Mouse (Mus musculus): ENCODE data around the gene Sgf29. TPM values are rescaled to one million over a fixed set of nuclear protein-coding genes. Genes with fewer than 3 reads are reported as not detected.
"Not testable (repeated sequence)": the region's sequence is repeated elsewhere in the genome, so short reads cannot be mapped to it uniquely, and the experiment has no call there.

Sgf29 gene
- total RNA-seq, 2 experiments from 2014 or later, result 25.9 to 27.2 TPM

DNA sequence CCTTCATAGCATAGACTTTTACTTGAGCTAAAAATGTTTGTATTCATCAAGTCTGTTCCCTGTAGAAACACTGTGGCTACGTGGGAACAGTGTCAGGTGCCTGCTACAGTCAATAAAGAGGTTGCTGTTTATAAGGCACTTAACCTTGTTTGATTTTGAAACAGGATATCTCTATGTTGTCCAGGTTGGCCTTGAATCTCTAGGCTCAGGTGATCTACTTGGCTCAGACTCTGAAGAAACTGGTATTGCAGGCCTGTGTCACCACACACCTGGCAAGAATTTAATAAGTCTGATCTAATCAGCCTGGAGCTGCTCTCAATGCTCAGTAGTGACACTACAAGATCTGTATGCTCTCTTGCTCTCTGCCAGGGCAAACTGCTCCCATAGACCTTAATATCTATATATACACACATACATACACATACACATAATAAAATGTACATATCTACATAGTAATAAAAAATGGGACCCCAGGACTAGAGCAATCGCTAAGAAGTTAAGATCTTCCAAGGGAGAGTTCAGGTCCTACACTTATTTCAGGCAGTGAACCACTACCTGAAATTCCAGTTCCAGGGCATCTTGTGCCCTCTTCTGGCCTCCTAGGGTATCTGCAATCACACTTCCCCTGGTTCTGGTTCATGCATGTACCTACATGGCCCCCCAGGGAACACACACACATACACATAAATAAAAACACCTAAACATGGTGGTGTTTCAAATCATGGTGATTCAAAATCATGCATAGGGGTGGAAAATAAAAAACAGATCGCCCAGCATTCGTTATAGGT lies 12.2 kb upstream of the Sgf29 start:
- no peak for DNase-seq (ENCODE audit: low spot score)
- intact Hi-C loops (cut with DNase I), result loop anchor here (2.0 to 5.0 kb wide), 3 partner anchors 50 to 240 kb away; partner anchors contain the start of gene Nfatc2ip

DNA sequence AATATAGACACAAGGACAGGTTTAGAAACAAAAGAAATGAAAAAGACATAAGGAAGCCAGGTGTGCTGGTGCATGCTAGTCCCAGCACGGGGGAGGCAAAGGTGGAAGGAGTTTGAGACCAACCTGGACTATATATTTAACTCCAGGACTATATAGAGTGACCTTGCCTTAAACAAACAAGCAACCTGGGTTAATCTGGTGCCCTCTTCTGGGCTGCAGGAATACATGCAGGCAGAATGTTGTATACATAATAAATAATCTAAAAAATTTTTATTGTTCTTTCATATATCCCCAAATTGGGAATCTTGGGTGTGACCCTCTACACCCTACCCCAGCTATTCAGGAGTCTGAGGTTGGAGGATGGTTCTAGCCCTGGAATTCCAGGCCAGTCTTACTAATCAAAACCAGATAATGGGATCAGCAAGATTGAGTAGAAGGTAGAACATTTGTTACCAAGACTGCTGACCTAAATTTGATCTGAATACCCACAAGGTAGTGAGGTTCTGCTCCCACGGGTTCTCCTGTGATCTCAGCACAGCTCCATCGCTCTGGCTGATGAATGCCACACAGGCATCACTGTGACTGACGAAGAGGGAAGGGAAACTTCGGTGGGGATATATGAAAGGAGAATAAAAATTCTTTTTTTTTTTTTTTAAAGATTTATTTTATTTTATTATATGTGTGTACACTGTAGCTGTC lies 6.4 kb upstream of the Sgf29 start:
- intact Hi-C loops (cut with DNase I), result loop anchor here (1.0 kb wide), 1 partner anchor 51 kb away; no protein-coding TSS in a partner anchor
- DNase-seq (ENCODE audit: low spot score), result no peak

GRCm38 (mm10) chr7:126643244-126643617 lies 5.9 kb upstream of the Sgf29 start:
- DNase-seq (ENCODE audit: low spot score), result not testable (repeated sequence)
- intact Hi-C loops (cut with DNase I), result loop anchor here (1.0 kb wide), 1 partner anchor 50 kb away; no protein-coding TSS in a partner anchor

- intact Hi-C loops (cut with DNase I), result no loop called here
- no peak for DNase-seq (ENCODE audit: low spot score)
These were observed 4.8 kb upstream of the Sgf29 start for GRCm38 (mm10) chr7:126644345-126644744.

DNA sequence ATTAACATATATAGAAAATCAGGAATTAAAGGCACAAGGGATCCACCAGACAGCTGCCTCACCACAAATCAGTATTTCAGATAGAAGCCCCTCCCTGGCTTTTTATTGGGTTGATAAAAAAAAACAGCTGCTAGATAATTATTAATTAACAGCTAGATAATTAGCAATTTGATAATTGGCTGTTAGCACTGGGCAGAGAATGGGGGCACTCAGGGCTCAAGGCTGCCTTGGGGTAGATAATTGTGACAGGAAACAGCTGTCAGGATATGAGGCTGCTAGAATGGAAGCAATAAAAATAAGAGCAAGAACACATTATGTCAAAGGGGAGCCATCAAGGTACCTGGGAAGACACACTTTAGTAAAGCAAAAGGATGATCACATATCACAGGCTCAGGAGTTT lies 4.2 kb upstream of the Sgf29 start:
- intact Hi-C loops (cut with DNase I), result no loop called here
- no peak for DNase-seq (ENCODE audit: low spot score)

DNA sequence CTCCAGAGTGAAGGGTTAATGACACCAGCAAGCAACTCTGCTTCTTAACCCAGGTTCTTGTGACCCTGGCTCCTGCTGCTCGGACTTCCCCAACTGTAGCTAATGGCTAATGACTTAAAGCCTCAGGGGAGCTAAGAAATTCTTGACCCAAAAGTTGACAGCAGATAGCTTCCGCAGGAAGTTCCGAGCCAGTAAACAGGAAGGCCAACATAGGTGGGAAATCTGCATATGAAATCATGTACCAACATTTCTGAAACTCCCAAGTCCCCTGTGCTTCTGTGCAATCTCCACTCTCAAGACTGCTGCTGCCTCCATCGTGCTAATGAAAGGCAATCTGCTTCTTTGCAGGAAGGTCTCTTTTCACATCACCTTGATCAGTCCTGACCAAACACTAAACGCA lies 3.4 kb upstream of the Sgf29 start:
- no peak for DNase-seq (ENCODE audit: low spot score)
- intact Hi-C loops (cut with DNase I), result no loop called here

DNA sequence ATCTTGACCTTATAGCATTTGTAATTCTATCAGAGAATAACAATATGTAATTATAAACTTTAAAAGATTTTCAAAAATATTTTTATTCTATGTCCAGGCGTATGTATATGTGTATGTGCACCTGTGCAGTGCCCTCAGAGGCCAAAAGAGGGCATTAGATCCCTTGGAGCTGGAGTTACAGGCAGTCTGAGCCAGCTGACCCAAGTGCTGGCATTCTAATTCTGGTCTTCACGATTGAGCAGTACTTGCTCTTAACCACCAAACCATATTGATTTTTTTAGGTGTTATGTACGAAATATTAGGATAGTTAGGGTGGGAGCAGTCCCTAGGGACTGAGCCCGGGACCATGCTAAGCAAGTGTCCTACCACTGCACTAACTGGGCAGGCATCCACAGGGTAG lies 623 bp upstream of the Sgf29 start:
- intact Hi-C loops (cut with DNase I), result no loop called here
- DNase-seq (ENCODE audit: low spot score), result no peak

- DNase-seq (ENCODE audit: low spot score), result no peak
- intact Hi-C loops (cut with DNase I), result no loop called here
These were observed 1.7 kb downstream of the Sgf29 start for GRCm38 (mm10) chr7:126650852-126651251.

DNA sequence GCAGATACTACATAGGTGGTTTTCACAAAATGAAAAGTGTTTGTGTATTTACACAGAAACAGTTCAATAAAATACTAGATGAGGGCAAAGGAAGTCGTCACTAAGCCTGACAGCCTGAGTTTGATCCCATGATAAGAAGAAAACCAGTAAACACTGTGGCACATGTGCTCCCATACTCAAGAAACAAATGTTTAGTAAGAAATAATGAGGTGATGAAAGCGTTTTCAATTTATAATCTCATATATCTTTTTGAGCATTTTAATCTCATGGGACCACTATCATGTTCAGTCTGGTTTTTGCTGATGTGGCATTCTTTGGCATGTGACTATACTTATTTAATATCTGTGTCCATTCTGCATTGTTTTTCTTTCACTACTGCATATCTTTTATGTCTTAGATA lies 4.9 kb downstream of the Sgf29 start:
- intact Hi-C loops (cut with DNase I), result no loop called here

GRCm38 (mm10) chr7:126655695-126656094 lies 6.6 kb downstream of the Sgf29 start:
- DNase-seq (ENCODE audit: low spot score), result no peak
- intact Hi-C loops (cut with DNase I), result no loop called here

More for the DNA sequence above, 4.9 kb downstream of the Sgf29 start:
- no peak for DNase-seq (ENCODE audit: low spot score)

DNA sequence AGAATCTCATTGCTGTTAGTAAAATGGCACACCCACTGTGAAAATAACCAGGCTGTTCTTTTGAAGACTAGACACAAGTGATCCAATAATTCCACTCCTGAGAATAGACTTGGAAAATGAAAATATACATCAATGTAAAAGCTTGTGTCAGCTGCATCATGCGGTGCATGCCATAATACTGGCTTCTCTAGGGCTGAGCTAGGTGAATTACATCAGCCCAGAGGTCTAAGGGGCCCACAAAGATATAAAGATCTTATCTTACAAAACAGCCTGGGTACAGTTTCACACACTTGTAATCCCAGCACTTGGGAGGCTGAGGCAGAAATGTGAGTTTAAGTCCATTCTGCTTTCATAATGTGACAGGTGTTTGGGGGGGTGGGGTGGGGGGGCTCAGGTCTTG lies 8.4 kb downstream of the Sgf29 start:
- DNase-seq (ENCODE audit: low spot score), result no peak
- intact Hi-C loops (cut with DNase I), result no loop called here

GRCm38 (mm10) chr7:126659771-126660170 lies 10.7 kb downstream of the Sgf29 start:
- intact Hi-C loops (cut with DNase I), result no loop called here
- no peak for DNase-seq (ENCODE audit: low spot score)

GRCm38 (mm10) chr7:126663646-126664045 lies 14.5 kb downstream of the Sgf29 start:
- DNase-seq (ENCODE audit: low spot score), result no peak
- intact Hi-C loops (cut with DNase I), result no loop called here

DNA sequence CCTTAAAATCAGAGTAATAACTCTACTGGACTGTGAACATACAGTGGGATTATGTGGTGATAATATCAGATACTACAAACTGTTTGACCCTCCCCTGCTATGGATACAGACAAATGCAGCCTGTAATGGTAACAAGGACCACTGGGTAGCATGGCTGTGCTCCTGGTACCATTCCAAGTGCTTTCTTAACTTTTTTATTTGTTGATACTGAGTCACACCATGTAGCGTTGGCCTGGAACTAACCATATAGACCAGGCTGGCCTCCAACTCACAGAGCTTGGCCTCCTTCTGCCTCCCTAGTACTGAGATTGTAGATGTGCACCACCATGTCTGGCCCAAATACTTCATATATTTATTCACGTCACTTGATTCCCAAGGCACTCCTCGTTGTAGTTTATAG lies 16.2 kb downstream of the Sgf29 start:
- DNase-seq (ENCODE audit: low spot score), result no peak
- intact Hi-C loops (cut with DNase I), result no loop called here

- DNase-seq (ENCODE audit: low spot score), result no peak
- intact Hi-C loops (cut with DNase I), result no loop called here
These were observed 18.5 kb downstream of the Sgf29 start for GRCm38 (mm10) chr7:126667495-126668090.

DNA sequence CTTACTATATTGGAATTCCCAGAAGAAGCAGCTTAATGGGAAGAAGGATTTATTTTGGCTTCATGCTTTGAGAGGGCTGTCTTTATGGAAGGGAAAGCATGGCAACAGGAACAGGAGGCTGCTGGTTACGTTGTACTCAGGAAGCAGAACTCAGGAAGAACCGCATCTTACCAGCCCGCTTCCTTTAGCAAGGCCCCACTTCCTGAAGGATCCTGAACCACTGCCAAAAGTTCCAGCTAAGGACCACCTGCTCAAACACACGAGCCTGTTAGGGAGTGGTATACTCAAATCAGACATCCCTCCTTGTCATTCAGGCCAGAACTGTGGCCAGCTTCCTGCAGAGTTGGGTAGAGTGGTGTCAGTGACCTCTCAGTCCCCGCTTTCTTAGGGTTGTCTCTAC lies 19.3 kb downstream of the Sgf29 start:
- no peak for DNase-seq (ENCODE audit: low spot score)
- intact Hi-C loops (cut with DNase I), result no loop called here

DNA sequence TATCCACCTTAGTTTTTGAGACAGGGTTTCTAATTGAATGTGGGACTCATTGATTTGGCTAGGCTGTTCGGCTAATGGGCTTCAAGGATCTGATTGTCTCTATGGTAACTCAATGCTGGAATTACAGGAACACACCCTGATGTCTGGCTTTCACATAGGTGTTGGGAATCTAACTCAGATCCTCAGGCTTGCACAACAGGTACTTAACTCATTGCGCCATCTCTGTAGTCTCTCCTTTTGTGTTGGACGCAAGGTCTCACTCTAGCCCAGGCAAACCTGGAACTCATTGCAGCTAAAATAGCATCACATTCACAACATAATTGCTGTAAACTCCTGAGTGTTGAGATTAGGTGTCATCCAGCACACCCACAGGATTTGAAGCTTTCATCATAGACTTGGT lies 21.0 kb downstream of the Sgf29 start:
- no peak for DNase-seq (ENCODE audit: low spot score)
- intact Hi-C loops (cut with DNase I), result no loop called here

- no peak for DNase-seq (ENCODE audit: low spot score)
- intact Hi-C loops (cut with DNase I), result no loop called here
These were observed 23.0 kb downstream of the Sgf29 start for GRCm38 (mm10) chr7:126672111-126672510.

- no peak for DNase-seq (ENCODE audit: low spot score)
- intact Hi-C loops (cut with DNase I), result no loop called here
These were observed 26.0 kb downstream of the Sgf29 start for GRCm38 (mm10) chr7:126675104-126675503.

DNA sequence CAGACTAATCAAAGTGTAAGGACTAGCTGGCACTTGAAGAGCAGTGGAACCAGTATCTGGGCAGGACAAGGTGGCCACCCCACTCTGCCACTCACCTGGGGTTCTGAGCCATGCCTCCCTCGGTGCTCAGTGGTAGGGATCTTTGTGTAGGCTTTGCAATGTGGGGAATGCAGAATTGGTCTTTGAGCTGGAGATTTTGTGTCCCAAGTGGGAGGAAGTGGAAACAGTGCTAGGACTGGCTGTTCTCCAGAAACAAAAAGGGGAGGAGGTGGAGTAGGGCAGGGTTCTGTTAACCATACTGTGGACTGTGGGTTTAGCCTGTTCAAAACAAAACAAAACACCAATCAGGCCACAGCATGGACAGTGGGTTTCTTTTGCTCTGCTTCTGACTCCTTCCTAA lies 27.1 kb downstream of the Sgf29 start, which contains the start of gene Sult1a1:
Gene Sult1a1 (minus strand): TSS at position 226 of the 400 bp plus-strand sequence.
- DNase-seq (ENCODE audit: low spot score), result peak; percentile 70
- intact Hi-C loops (cut with DNase I), result loop anchor here (2.0 kb wide), 1 partner anchor 17 kb away; no protein-coding TSS in a partner anchor
